Mouse (Mus musculus): ENCODE data around the gene A3galt2. TPM values are rescaled to one million over a fixed set of nuclear protein-coding genes. Genes with fewer than 3 reads are reported as not detected.

The A3galt2 gene
- polyA plus RNA-seq, 1 experiment, result 0.16 TPM

- peaks cover 57% of the 10 kb centered on the region for H3K4me1 ChIP-seq (ENCODE audit: control insufficient read depth, insufficient read depth, low read length)
- TF ChIP-seq POLR2A (IDR thresholded peaks at IDR 0.05; ENCODE audit: borderline replicate concordance, low read depth, low read length) (no peak), CTCF (IDR thresholded peaks at IDR 0.05; ENCODE audit: low read depth, low read length) (no peak)
- H3K4me3 ChIP-seq (ENCODE audit: insufficient read depth, low read length), result no peak overlapping the region
- no peak overlapping the region for H3K27ac ChIP-seq (ENCODE audit: insufficient read depth, low read depth, low read length)
Observed at GRCm38 (mm10) chr4:128734721-128735671, 20.2 kb upstream of the A3galt2 start.

GRCm38 (mm10) chr4:128737137-128737589 is 18.0 kb upstream of the A3galt2 start:
- Histone ChIP-seq H3K27ac (ENCODE audit: insufficient read depth, low read depth, low read length) (no peak overlapping the region), H3K4me3 (ENCODE audit: insufficient read depth, low read length) (no peak overlapping the region), H3K4me1 (ENCODE audit: control insufficient read depth, insufficient read depth, low read length) (peaks cover 40% of the 10 kb centered on the region)
- TF ChIP-seq CTCF (IDR thresholded peaks at IDR 0.05; ENCODE audit: low read depth, low read length) (no peak), POLR2A (IDR thresholded peaks at IDR 0.05; ENCODE audit: borderline replicate concordance, low read depth, low read length) (no peak)

- TF ChIP-seq CTCF (IDR thresholded peaks at IDR 0.05; ENCODE audit: low read depth, low read length), result no peak
- TF ChIP-seq POLR2A (IDR thresholded peaks at IDR 0.05; ENCODE audit: borderline replicate concordance, low read depth, low read length), result no peak
- H3K27ac ChIP-seq (ENCODE audit: insufficient read depth, low read depth, low read length), result no peak overlapping the region
- peaks cover 37% of the 10 kb centered on the region for H3K4me1 ChIP-seq (ENCODE audit: control insufficient read depth, insufficient read depth, low read length)
- H3K4me3 ChIP-seq (ENCODE audit: insufficient read depth, low read length), result no peak overlapping the region
Observed at GRCm38 (mm10) chr4:128737825-128738610, 17.1 kb upstream of the A3galt2 start.

- H3K27ac ChIP-seq (ENCODE audit: insufficient read depth, low read depth, low read length), result no peak overlapping the region
- H3K4me3 ChIP-seq (ENCODE audit: insufficient read depth, low read length), result no peak overlapping the region
- TF ChIP-seq POLR2A (IDR thresholded peaks at IDR 0.05; ENCODE audit: borderline replicate concordance, low read depth, low read length) (no peak), CTCF (IDR thresholded peaks at IDR 0.05; ENCODE audit: low read depth, low read length) (no peak)
- peaks cover 12% of the 10 kb centered on the region for H3K4me1 ChIP-seq (ENCODE audit: control insufficient read depth, insufficient read depth, low read length)
Observed at GRCm38 (mm10) chr4:128740878-128741277, 14.3 kb upstream of the A3galt2 start.

GRCm38 (mm10) chr4:128741906-128742305 is 13.3 kb upstream of the A3galt2 start:
- no peak overlapping the region for H3K4me3 ChIP-seq (ENCODE audit: insufficient read depth, low read length)
- TF ChIP-seq POLR2A (IDR thresholded peaks at IDR 0.05; ENCODE audit: borderline replicate concordance, low read depth, low read length) (no peak), CTCF (IDR thresholded peaks at IDR 0.05; ENCODE audit: low read depth, low read length) (no peak)
- H3K4me1 ChIP-seq (ENCODE audit: control insufficient read depth, insufficient read depth, low read length), result peaks cover 3% of the 10 kb centered on the region
- no peak overlapping the region for H3K27ac ChIP-seq (ENCODE audit: insufficient read depth, low read depth, low read length)

GRCm38 (mm10) chr4:128742379-128742970 is 12.7 kb upstream of the A3galt2 start:
- TF ChIP-seq POLR2A (IDR thresholded peaks at IDR 0.05; ENCODE audit: borderline replicate concordance, low read depth, low read length) (no peak), CTCF (IDR thresholded peaks at IDR 0.05; ENCODE audit: low read depth, low read length) (no peak)
- Histone ChIP-seq H3K27ac (ENCODE audit: insufficient read depth, low read depth, low read length) (no peak overlapping the region), H3K4me1 (ENCODE audit: control insufficient read depth, insufficient read depth, low read length) (no peaks in the 10 kb centered on the region; the same call in 1 of the 2 replicates), H3K4me3 (ENCODE audit: insufficient read depth, low read length) (no peak overlapping the region)

- H3K4me3 ChIP-seq (ENCODE audit: insufficient read depth, low read length), result no peak overlapping the region
- TF ChIP-seq POLR2A (IDR thresholded peaks at IDR 0.05; ENCODE audit: borderline replicate concordance, low read depth, low read length), result no peak
- TF ChIP-seq CTCF (IDR thresholded peaks at IDR 0.05; ENCODE audit: low read depth, low read length), result no peak
Observed at GRCm38 (mm10) chr4:128743031-128743626, 12.0 kb upstream of the A3galt2 start.

GRCm38 (mm10) chr4:128745160-128745559 is 10.0 kb upstream of the A3galt2 start:
- H3K4me3 ChIP-seq (ENCODE audit: insufficient read depth, low read length), result no peak overlapping the region
- no peak overlapping the region for H3K27ac ChIP-seq (ENCODE audit: insufficient read depth, low read depth, low read length)
- TF ChIP-seq POLR2A (IDR thresholded peaks at IDR 0.05; ENCODE audit: borderline replicate concordance, low read depth, low read length) (no peak), CTCF (IDR thresholded peaks at IDR 0.05; ENCODE audit: low read depth, low read length) (no peak)

More at GRCm38 (mm10) chr4:128743031-128743626, 12.0 kb upstream of the A3galt2 start:
- Histone ChIP-seq H3K27ac (ENCODE audit: insufficient read depth, low read depth, low read length) (no peak overlapping the region), H3K4me1 (ENCODE audit: control insufficient read depth, insufficient read depth, low read length) (no peaks in the 10 kb centered on the region; the same call in 1 of the 2 replicates)

More at GRCm38 (mm10) chr4:128745160-128745559, 10.0 kb upstream of the A3galt2 start:
- H3K4me1 ChIP-seq (ENCODE audit: control insufficient read depth, insufficient read depth, low read length), result no peaks in the 10 kb centered on the region; the same call in 1 of the 2 replicates
